Mouse (Mus musculus) heart, adult 2 months (tissue): ENCODE results near the gene Gpr82. TPM values are rescaled to one million over a fixed set of nuclear protein-coding genes. Genes with fewer than 3 reads are reported as not detected.

Experiments
- DNase-seq, 2 experiments: peaks; one replicate each; pipeline ENCODE4 v3.0.0; 2021
- H3K27ac ChIP-seq: fragments of 200-600 bp; 2 replicates; pipeline ENCODE4 v1.8.1; 2022
- H3K27me3 ChIP-seq: fragments of 200-500 bp; 2 replicates; pipeline ENCODE4 v1.6.1; 2012; ENCODE audit warnings: mild to moderate bottlenecking, low read length, inconsistent platforms, mixed read lengths; ENCODE audit not compliant: control insufficient read depth, insufficient read depth
- H3K36me3 ChIP-seq: fragments of 200-500 bp; 2 replicates; pipeline ENCODE4 v1.6.1; 2012; ENCODE audit warnings: low read length, inconsistent platforms; ENCODE audit not compliant: control insufficient read depth, insufficient read depth
- H3K4me1 ChIP-seq: fragments of 200-500 bp; 2 replicates; pipeline ENCODE4 v1.6.1; 2011; ENCODE audit warnings: low read length; ENCODE audit not compliant: control insufficient read depth, insufficient read depth
- H3K4me3 ChIP-seq: fragments of 200-600 bp; 2 replicates; pipeline ENCODE4 v1.8.1; 2022
- H3K79me2 ChIP-seq: fragments of 200-500 bp; replicated peaks from 2 replicates; pipeline ENCODE4 v1.6.1; 2012; ENCODE audit warnings: mild to moderate bottlenecking, inconsistent platforms, low read length, moderate library complexity, mixed read lengths; ENCODE audit not compliant: control insufficient read depth, insufficient read depth
- H3K9ac ChIP-seq: fragments of 200-500 bp; 2 replicates; pipeline ENCODE4 v1.6.1; 2012; ENCODE audit warnings: low read depth, mild to moderate bottlenecking, control low read depth, inconsistent platforms, low read length, mixed read lengths
- CTCF ChIP-seq: fragments of 200-600 bp; IDR thresholded peaks from 2 replicates; pipeline ENCODE4 v1.8.1; 2022; ENCODE audit warnings: antibody characterized with exemption, mild to moderate bottlenecking, moderate library complexity
- EP300 ChIP-seq: fragments of 200-500 bp; IDR thresholded peaks from 2 replicates; pipeline ENCODE4 v1.6.1; 2011; ENCODE audit warnings: low read depth, low read length, control low read depth; ENCODE audit not compliant: insufficient read depth
- POLR2A ChIP-seq: fragments of 200-500 bp; IDR thresholded peaks from 2 replicates; pipeline ENCODE4 v1.6.1; 2011; ENCODE audit warnings: mild to moderate bottlenecking, low read depth, low read length, control low read depth; ENCODE audit not compliant: insufficient read depth
- WGBS: fragments of 180-500 bp; shearing (Covaris S2); methylation state at CpG from one replicate; pipeline ENCODE4 v1.1.7; 2018; 5-methylcytosine and 5-hydroxymethylcytosine counted together
- intact Hi-C: fragments of 180-260 bp; cut with DNase I; formaldehyde crosslinking; loops from one replicate; pipeline ENCODE4 v1.15.1; 2025
- polyA plus RNA-seq: library from polyadenylated mRNA; depleted of rRNA; stranded (reverse); fragments of >200 nt; gene quantifications from 2 replicates; pipeline ENCODE4 v1.2.3, GENCODE M21; 2012
- total RNA-seq, 2 experiments: library from RNA; stranded (reverse); gene quantifications; 2 replicates each; pipeline ENCODE4 v1.2.3; 2021

Gene Gpr82
- total and polyA plus RNA-seq, 3 experiments, result not detected

- 72% methylated on average over 3 of the region's 3 CpGs for WGBS
- Histone ChIP-seq H3K27me3 (no peaks in the 10 kb centered on the region), H3K4me3 (no peak overlapping the region), H3K27ac (peak overlapping the region; percentile 74), H3K9ac (no peak overlapping the region), H3K4me1 (peaks cover 2% of the 10 kb centered on the region), H3K36me3 (peaks cover 11% of the 10 kb centered on the region; the same call in 1 of the 2 replicates), H3K79me2 (no peaks in the 10 kb centered on the region)
- intact Hi-C loops, result loop anchor here (2.0 to 10.0 kb wide), 5 partner anchors 34 to 373 kb away; partner anchors contain the start of gene Ddx3x
- peak; percentile 35; the same call in 1 of the 2 replicates for TF ChIP-seq CTCF
- TF ChIP-seq POLR2A, result no peak
- peak in 1 of 2 experiments; percentile 21 for DNase-seq
These were observed 6.2 kb upstream of the Gpr82 start for GRCm38 (mm10) chrX:13655005-13655421.

- Histone ChIP-seq H3K79me2 (no peaks in the 10 kb centered on the region), H3K36me3 (peaks cover 11% of the 10 kb centered on the region; the same call in 1 of the 2 replicates), H3K27me3 (no peaks in the 10 kb centered on the region), H3K27ac (peak overlapping the region; percentile 74), H3K4me3 (no peak overlapping the region), H3K9ac (peak overlapping the region; percentile 53; the same call in 1 of the 2 replicates), H3K4me1 (peaks cover 2% of the 10 kb centered on the region)
- intact Hi-C loops, result loop anchor here (1.0 to 10.0 kb wide), 6 partner anchors 35 to 431 kb away; partner anchors contain the start of gene Ddx3x
- peak; percentile 9 to 27 for DNase-seq
- WGBS, result 37% methylated on average over 6 of the region's 6 CpGs
- TF ChIP-seq CTCF (no peak), EP300 (no peak), POLR2A (no peak)
These were observed 5.3 kb upstream of the Gpr82 start for GRCm38 (mm10) chrX:13655906-13656305.

- intact Hi-C loops, result loop anchor here (1.0 to 10.0 kb wide), 3 partner anchors 82 to 431 kb away; partner anchors contain the start of gene Ddx3x
- no peaks in the 10 kb centered on the region for H3K79me2 ChIP-seq
- H3K4me3 ChIP-seq, result no peak overlapping the region
- DNase-seq, result peak; percentile 21 to 45
- 3% methylated on average over 1 of the region's 1 CpGs for WGBS
- peaks cover 2% of the 10 kb centered on the region for H3K4me1 ChIP-seq
- no peak for TF ChIP-seq POLR2A
- TF ChIP-seq CTCF, result peak; percentile 89
- peak overlapping the region; percentile 74 for H3K27ac ChIP-seq
- H3K9ac ChIP-seq, result no peak overlapping the region
- H3K27me3 ChIP-seq, result no peaks in the 10 kb centered on the region
- H3K36me3 ChIP-seq, result peaks cover 11% of the 10 kb centered on the region; the same call in 1 of the 2 replicates
These were observed 4.4 kb upstream of the Gpr82 start for GRCm38 (mm10) chrX:13656721-13657120.

- no peak for TF ChIP-seq CTCF
- TF ChIP-seq POLR2A, result no peak
- TF ChIP-seq EP300, result no peak
- H3K79me2 ChIP-seq, result no peaks in the 10 kb centered on the region
- no peak for DNase-seq
- H3K27ac ChIP-seq, result no peak overlapping the region
- 83% methylated on average over 3 of the region's 3 CpGs for WGBS
- H3K27me3 ChIP-seq, result no peaks in the 10 kb centered on the region
- no peak overlapping the region for H3K4me3 ChIP-seq
- H3K36me3 ChIP-seq, result peaks cover 11% of the 10 kb centered on the region; the same call in 1 of the 2 replicates
- intact Hi-C loops, result loop anchor here (5.0 to 10.0 kb wide), 2 partner anchors 84 to 376 kb away; partner anchors contain the start of gene Ddx3x
- peaks cover 2% of the 10 kb centered on the region for H3K4me1 ChIP-seq
- H3K9ac ChIP-seq, result no peak overlapping the region
These were observed 2.5 kb upstream of the Gpr82 start for GRCm38 (mm10) chrX:13658616-13659140.

GRCm38 (mm10) chrX:13659201-13659890 is 1.8 kb upstream of the Gpr82 start:
- peaks cover 8% of the 10 kb centered on the region; the same call in 1 of the 2 replicates for H3K36me3 ChIP-seq
- no peak overlapping the region for H3K9ac ChIP-seq
- H3K4me1 ChIP-seq, result peaks cover 2% of the 10 kb centered on the region
- intact Hi-C loops, result loop anchor here (5.0 to 10.0 kb wide), 2 partner anchors 85 to 377 kb away; partner anchors contain the start of gene Ddx3x
- 67% methylated on average over 4 of the region's 4 CpGs for WGBS
- TF ChIP-seq POLR2A, result no peak
- no peak for TF ChIP-seq EP300
- TF ChIP-seq CTCF, result no peak
- no peaks in the 10 kb centered on the region for H3K27me3 ChIP-seq
- H3K4me3 ChIP-seq, result no peak overlapping the region
- H3K79me2 ChIP-seq, result no peaks in the 10 kb centered on the region
- no peak overlapping the region for H3K27ac ChIP-seq
- DNase-seq, result no peak

- 67% methylated on average over 5 of the region's 5 CpGs for WGBS
- intact Hi-C loops, result no loop called here
These were observed 7.7 kb downstream of the Gpr82 start for GRCm38 (mm10) chrX:13668867-13669266.

More at GRCm38 (mm10) chrX:13668867-13669266, 7.7 kb downstream of the Gpr82 start:
- Histone ChIP-seq H3K36me3 (no peaks in the 10 kb centered on the region), H3K4me1 (no peaks in the 10 kb centered on the region), H3K9ac (no peak overlapping the region), H3K27me3 (no peaks in the 10 kb centered on the region), H3K4me3 (no peak overlapping the region), H3K79me2 (no peaks in the 10 kb centered on the region), H3K27ac (no peak overlapping the region)
- TF ChIP-seq POLR2A (no peak), EP300 (no peak), CTCF (no peak)
- no peak for DNase-seq
